Mouse (Mus musculus) neural tube, postnatal 0 days (tissue): Measurements from ENCODE around the gene Cd101. TPM values are rescaled to one million over a fixed set of nuclear protein-coding genes. Genes with fewer than 3 reads are reported as not detected.

Experiments
- polyA plus RNA-seq: library from polyadenylated mRNA; unstranded; fragments of >200 nt; fragmentation: Nextera tagmentation; extraction: Ambion mirVana; gene quantifications from 2 replicates; pipeline ENCODE4 v1.2.1, GENCODE M21; 2015

Cd101 gene
- 0.08 and 0.09 TPM in 2 replicates for polyA plus RNA-seq

GRCm38 (mm10) chr3:101029339-101029738 is at the start of gene Cd101:
Cd101 (minus strand) TSS chr3:101029556.

GRCm38 (mm10) chr3:100969176-100969917 is 60.0 kb downstream of the Cd101 start, which contains the start of gene Ttf2:
Ttf2 (minus strand) TSS chr3:100969663.

Other genes with a start within 250 kb of the Cd101 start
- not detected in 2 replicates for gene Vtcn1, start 204.1 kb downstream of the Cd101 start, polyA plus RNA-seq
- 4.9 and 6.5 TPM in 2 replicates for gene Trim45, start 107.4 kb downstream of the Cd101 start, polyA plus RNA-seq
- 2.5 and 3.2 TPM in 2 replicates for gene Ttf2, start 59.9 kb downstream of the Cd101 start, polyA plus RNA-seq
- 4.1 and 5.0 TPM in 2 replicates for gene Ptgfrn, start 80.7 kb upstream of the Cd101 start, polyA plus RNA-seq